Mouse (Mus musculus) small intestine, adult 2 months (tissue): Measurements from ENCODE around the gene Fxyd1.

Experiments
- CTCF ChIP-seq: fragments of 200-500 bp; IDR thresholded peaks from 2 replicates; pipeline ENCODE4 v1.5.1; 2012; ENCODE audit warnings: low read depth, mild to moderate bottlenecking, control low read depth, inconsistent platforms, low read length, moderate library complexity, mixed read lengths; ENCODE audit not compliant: insufficient replicate concordance, insufficient read length; ENCODE audit errors: extremely low read depth
- POLR2A ChIP-seq: fragments of 200-500 bp; IDR thresholded peaks from 2 replicates; pipeline ENCODE4 v1.6.1; 2012; ENCODE audit warnings: low read depth, mild to moderate bottlenecking, control low read depth, inconsistent platforms, low read length, moderate library complexity

- TF ChIP-seq POLR2A, result no peak
- TF ChIP-seq CTCF, result no peak
Measured at GRCm38 (mm10) chr7:31074061-31074712, 17.2 kb upstream of the Fxyd1 start.
